Mouse (Mus musculus) MEL (cell line): ENCODE data around the gene Ehmt2. TPM values are rescaled to one million over a fixed set of nuclear protein-coding genes. Genes with fewer than 3 reads are reported as not detected.
A peak's percentile ranks its signal among the peaks of the same experiment; 100 is the strongest.

Experiments
- DNase-seq: peaks from one replicate; pipeline ENCODE4 v3.0.0; 2011; ENCODE audit warnings: low read depth, low spot score
- H3K27ac ChIP-seq: 2 replicates; pipeline ENCODE4 v1.5.1; 2012; ENCODE audit warnings: low read depth, mild to moderate bottlenecking, control low read depth, low read length, moderate library complexity; ENCODE audit not compliant: control insufficient read depth
- H3K27me3 ChIP-seq, 2 experiments: fragments of 150-350 bp in 1 of 2; sonication (generic) in 1 of 2; 2 replicates each; pipeline ENCODE4 v1.6.1; 2012; ENCODE audit warnings: low read length in 2 of 2, mild to moderate bottlenecking in 2 of 2, improper control_type of control experiment in 1 of 2, moderate library complexity in 1 of 2; ENCODE audit not compliant: insufficient read depth in 2 of 2, control insufficient read depth in 1 of 2
- H3K36me3 ChIP-seq, 2 experiments: 2 replicates each; pipeline ENCODE4 v1.6.1; 2012 to 2014; ENCODE audit warnings: low read length in 2 of 2, improper control_type of control experiment in 1 of 2, inconsistent platforms in 1 of 2, mild to moderate bottlenecking in 1 of 2; ENCODE audit not compliant: insufficient read depth in 2 of 2, control insufficient read depth in 1 of 2
- H3K4me1 ChIP-seq, 2 experiments: fragments of 150-350 bp in 1 of 2; sonication (generic) in 1 of 2; 2 replicates each; pipeline ENCODE4 v1.6.1; 2012; ENCODE audit warnings: low read length in 2 of 2, improper control_type of control experiment in 1 of 2, mild to moderate bottlenecking in 1 of 2; ENCODE audit not compliant: insufficient read depth in 2 of 2, control insufficient read depth in 1 of 2
- H3K4me3 ChIP-seq, 2 experiments: fragments of 150-350 bp in 1 of 2; sonication (generic) in 1 of 2; 2 replicates each; pipeline ENCODE4 v1.5.1; 2012; ENCODE audit warnings: low read depth in 2 of 2, low read length in 2 of 2, mild to moderate bottlenecking in 2 of 2, moderate library complexity in 2 of 2, control low read depth in 1 of 2, improper control_type of control experiment in 1 of 2; ENCODE audit not compliant: control insufficient read depth in 1 of 2, insufficient read depth in 1 of 2
- H3K79me2 ChIP-seq: 2 replicates; pipeline ENCODE4 v1.6.1; 2012; ENCODE audit warnings: mild to moderate bottlenecking, low read length, moderate library complexity; ENCODE audit not compliant: control insufficient read depth, poor library complexity, insufficient read depth
- H3K9ac ChIP-seq: 2 replicates; pipeline ENCODE4 v1.6.1; 2012; ENCODE audit warnings: low read depth, mild to moderate bottlenecking, control low read depth, low read length, moderate library complexity; ENCODE audit not compliant: control insufficient read depth, poor library complexity, severe bottlenecking
- H3K9me3 ChIP-seq: fragments of 150-350 bp; sonication (generic); replicated peaks from 2 replicates; pipeline ENCODE4 v1.6.1; 2012; ENCODE audit warnings: mild to moderate bottlenecking, low read length, improper control_type of control experiment, moderate library complexity; ENCODE audit not compliant: insufficient read depth
- BHLHE40 ChIP-seq: IDR thresholded peaks from 2 replicates; pipeline ENCODE4 v1.6.1; 2012; ENCODE audit warnings: low read depth, mild to moderate bottlenecking, inconsistent platforms, low read length, improper control_type of control experiment, borderline replicate concordance
- CHD2 ChIP-seq: IDR thresholded peaks from 2 replicates; pipeline ENCODE4 v1.6.1; 2011; ENCODE audit warnings: low read length, improper control_type of control experiment
- CTCF ChIP-seq, 3 experiments: IDR thresholded peaks in 2 of 3; conservative IDR thresholded peaks in 1 of 3; 2 replicates each; pipeline ENCODE4 v1.5.1; 2011 to 2012; ENCODE audit warnings: low read length in 3 of 3, low read depth in 2 of 3, mild to moderate bottlenecking in 2 of 3, improper control_type of control experiment in 1 of 3, inconsistent platforms in 1 of 3, mixed read lengths in 1 of 3, moderate library complexity in 1 of 3; ENCODE audit not compliant: control insufficient read depth in 1 of 3, insufficient read depth in 1 of 3, poor library complexity in 1 of 3, severe bottlenecking in 1 of 3
- ELF1 ChIP-seq: IDR thresholded peaks from 2 replicates; pipeline ENCODE4 v1.6.1; 2014; ENCODE audit warnings: low read depth, mild to moderate bottlenecking, inconsistent platforms, low read length, improper control_type of control experiment, moderate library complexity
- GABPA ChIP-seq: IDR thresholded peaks from 2 replicates; pipeline ENCODE4 v1.6.1; 2012; ENCODE audit warnings: low read depth, mild to moderate bottlenecking, inconsistent platforms, low read length, improper control_type of control experiment, moderate library complexity
- GATA1 ChIP-seq: IDR thresholded peaks from 2 replicates; pipeline ENCODE4 v1.6.1; 2011; ENCODE audit warnings: low read depth, low read length, improper control_type of control experiment
- HCFC1 ChIP-seq: IDR thresholded peaks from 2 replicates; pipeline ENCODE4 v1.6.1; 2012; ENCODE audit warnings: low read depth, mild to moderate bottlenecking, inconsistent platforms, low read length, improper control_type of control experiment, moderate library complexity
- MAFK ChIP-seq: IDR thresholded peaks from 2 replicates; pipeline ENCODE4 v1.6.1; 2011; ENCODE audit warnings: low read depth, mild to moderate bottlenecking, low read length, improper control_type of control experiment, borderline replicate concordance
- MEF2A ChIP-seq: IDR thresholded peaks from 2 replicates; pipeline ENCODE4 v1.6.1; 2014; ENCODE audit warnings: low read depth, mild to moderate bottlenecking, inconsistent platforms, low read length, improper control_type of control experiment; ENCODE audit not compliant: poor library complexity, insufficient replicate concordance, severe bottlenecking; ENCODE audit errors: extremely low read depth
- MYC ChIP-seq: IDR thresholded peaks from 2 replicates; pipeline ENCODE4 v1.6.1; 2011; ENCODE audit warnings: low read depth, mild to moderate bottlenecking, low read length, improper control_type of control experiment, moderate library complexity
- NELFE ChIP-seq: IDR thresholded peaks from 2 replicates; pipeline ENCODE4 v1.6.1; 2011; ENCODE audit warnings: low read depth, low read length, improper control_type of control experiment
- NRF1 ChIP-seq: IDR thresholded peaks from 2 replicates; pipeline ENCODE4 v1.6.1; 2014; ENCODE audit warnings: low read depth, mild to moderate bottlenecking, inconsistent platforms, low read length, improper control_type of control experiment, moderate library complexity; ENCODE audit not compliant: poor library complexity, insufficient read depth, severe bottlenecking
- POLR2AphosphoS2 ChIP-seq: IDR thresholded peaks from 2 replicates; pipeline ENCODE4 v1.6.1; 2011; ENCODE audit warnings: low read length, improper control_type of control experiment
- RCOR1 ChIP-seq: IDR thresholded peaks from 2 replicates; pipeline ENCODE4 v1.6.1; 2012; ENCODE audit warnings: low read depth, mild to moderate bottlenecking, inconsistent platforms, low read length, improper control_type of control experiment
- SMC3 ChIP-seq: IDR thresholded peaks from 2 replicates; pipeline ENCODE4 v1.6.1; 2011; ENCODE audit warnings: low read depth, low read length, improper control_type of control experiment
- TAL1 ChIP-seq: IDR thresholded peaks from 2 replicates; pipeline ENCODE4 v1.6.1; 2012; ENCODE audit warnings: mild to moderate bottlenecking, inconsistent platforms, low read length, moderate library complexity, mixed read lengths
- USF1 ChIP-seq: IDR thresholded peaks from 2 replicates; pipeline ENCODE4 v1.6.1; 2014; ENCODE audit warnings: low read depth, mild to moderate bottlenecking, inconsistent platforms, low read length, improper control_type of control experiment, moderate library complexity
- ZKSCAN1 ChIP-seq: IDR thresholded peaks from 2 replicates; pipeline ENCODE4 v1.6.1; 2012; ENCODE audit warnings: low read depth, mild to moderate bottlenecking, inconsistent platforms, low read length, improper control_type of control experiment, moderate library complexity
- ZNF384 ChIP-seq: IDR thresholded peaks from 2 replicates; pipeline ENCODE4 v1.6.1; 2012; ENCODE audit warnings: low read depth, mild to moderate bottlenecking, inconsistent platforms, low read length, improper control_type of control experiment
- polyA plus RNA-seq, 2 experiments: library from polyadenylated mRNA; stranded (reverse) in 1 of 2; unstranded in 1 of 2; fragments of >175 nt in 1 of 2; fragments of >200 nt in 1 of 2; gene quantifications; 2 replicates each; pipeline versions ENCODE4 v1.2.1 to v1.2.4; 2012; ENCODE audit warnings: low replicate concordance in 2 of 2, low read depth in 1 of 2; ENCODE audit not compliant: insufficient read length in 2 of 2, insufficient read depth in 1 of 2, missing spikeins in 1 of 2
- total RNA-seq: library from RNA; depleted of rRNA; stranded (reverse); fragments of 300-350 nt; gene quantifications from 2 replicates; pipeline ENCODE4 v1.2.3, GENCODE M21; 2012

Ehmt2 gene
- total and polyA plus RNA-seq, 3 experiments, result 66.6 to 113 TPM; not detected in 1

DNA sequence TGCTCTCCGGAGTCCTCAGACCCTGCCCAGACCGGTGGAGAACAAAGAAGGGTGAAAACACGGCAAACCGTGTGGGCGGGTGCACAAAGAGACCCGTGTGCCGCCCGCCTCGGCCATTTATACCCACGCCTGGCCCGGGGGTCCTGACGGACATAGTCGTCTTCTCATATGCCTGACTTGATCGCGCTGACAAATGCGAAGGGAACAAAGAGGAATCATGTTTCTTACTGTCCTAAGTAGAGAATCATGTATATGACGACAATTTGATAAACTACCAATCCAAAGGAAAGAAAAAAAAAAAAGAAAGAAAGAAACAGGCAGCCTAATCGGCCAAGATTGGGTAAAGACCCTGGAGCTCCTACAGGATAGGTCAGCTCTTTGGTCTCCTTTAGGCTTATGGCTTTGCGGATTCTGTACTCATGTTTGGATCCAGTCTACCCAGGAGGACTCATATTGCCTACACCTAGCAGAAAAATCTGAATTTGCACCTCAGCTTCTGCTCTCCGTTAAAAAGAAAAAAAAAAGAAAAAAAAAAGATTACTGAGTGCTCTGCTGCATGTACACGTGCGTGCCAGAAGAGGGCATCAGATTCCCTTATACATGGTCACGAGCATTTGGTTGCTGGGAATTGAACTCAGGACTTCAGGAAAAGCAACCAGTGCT lies 54.2 kb downstream of the Ehmt2 start (continued):
- TF ChIP-seq NRF1 (no peak), RCOR1 (no peak), MAFK (no peak), CHD2 (no peak), BHLHE40 (no peak), MEF2A (no peak), USF1 (no peak; the same call in 1 of the 2 replicates), TAL1 (no peak), HCFC1 (peak; percentile 85), ZKSCAN1 (no peak), MYC (peak; percentile 76; the same call in 1 of the 2 replicates), GABPA (no peak), NELFE (peak; percentile 97), CTCF (IDR thresholded peaks at IDR 0.05 in 2 of 3, conservative IDR thresholded peaks at IDR 0.05 in 1 of 3; ENCODE audit: control insufficient read depth in 1 of 3, insufficient read depth in 1 of 3, low read depth in 2 of 3, low read length in 3 of 3, poor library complexity in 1 of 3, severe bottlenecking in 1 of 3) (peak; percentile 24 to 35 (median 30); a peak in 3 of 6 replicates)

DNA sequence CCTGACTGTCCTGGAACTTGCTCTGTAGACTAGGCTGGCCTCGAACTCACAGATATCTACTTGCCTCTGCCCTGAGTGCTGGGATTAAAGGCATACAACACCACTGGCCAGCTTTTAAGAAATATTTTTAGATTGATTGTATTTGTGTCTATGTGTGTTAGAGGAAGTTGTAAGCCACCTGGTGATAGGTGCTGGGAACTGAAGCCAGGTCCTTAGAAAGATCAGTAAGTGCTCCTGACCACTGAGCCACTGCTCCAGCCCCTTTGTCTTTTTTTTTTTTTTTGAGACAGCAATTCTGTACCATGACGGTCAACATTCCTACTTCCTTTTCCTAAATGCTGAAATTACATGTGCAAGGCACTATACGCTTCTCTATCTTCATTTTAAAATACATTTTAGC lies 55.0 kb downstream of the Ehmt2 start:
- no peaks in the 10 kb centered on the region for H3K9me3 ChIP-seq
- H3K27me3 ChIP-seq, result no peaks in the 10 kb centered on the region
- peak; percentile 64 for DNase-seq
- H3K4me3 ChIP-seq, result peak overlapping the region; percentile 64 to 99
- peaks cover 22% of the 10 kb centered on the region for H3K79me2 ChIP-seq
- H3K9ac ChIP-seq, result peak overlapping the region; percentile 100
- H3K27ac ChIP-seq, result peak overlapping the region; percentile 90
- H3K36me3 ChIP-seq, result peaks cover 0 to 11% of the 10 kb centered on the region in 2 experiments; a peak in 3 of 4 replicates
- TF ChIP-seq NELFE, result no peak
- peak; percentile 63; the same call in 1 of the 2 replicates for TF ChIP-seq ZNF384
- peak in 1 of 3 experiments; percentile 1; a peak in 1 of 6 replicates for TF ChIP-seq CTCF (IDR thresholded peaks at IDR 0.05 in 2 of 3, conservative IDR thresholded peaks at IDR 0.05 in 1 of 3; ENCODE audit: control insufficient read depth in 1 of 3, insufficient read depth in 1 of 3, low read depth in 2 of 3, low read length in 3 of 3, poor library complexity in 1 of 3, severe bottlenecking in 1 of 3)
- H3K4me1 ChIP-seq, result peaks cover 0 to 3% of the 10 kb centered on the region in 2 experiments; a peak in 1 of 4 replicates

DNA sequence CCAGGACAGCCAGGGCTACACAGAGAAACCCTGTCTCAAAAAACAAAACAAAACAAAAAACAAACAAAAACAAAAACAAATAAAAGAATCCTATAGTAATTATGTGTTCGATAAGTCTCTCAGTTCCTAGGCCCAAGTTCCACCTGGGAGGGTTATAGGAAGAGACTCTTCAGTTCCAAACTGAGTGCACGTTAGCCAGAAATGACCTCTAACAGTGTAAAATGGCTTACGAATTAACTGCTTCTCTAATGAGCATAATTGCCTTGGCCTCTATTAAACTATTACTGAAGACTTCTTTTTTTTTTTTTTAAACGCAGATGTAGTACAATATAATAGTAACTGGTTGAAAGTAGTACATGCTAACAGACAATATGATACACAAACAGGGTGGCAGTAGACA lies 55.6 kb downstream of the Ehmt2 start:
- Histone ChIP-seq H3K79me2 (peaks cover 22% of the 10 kb centered on the region), H3K27ac (no peak overlapping the region), H3K4me3 (no peak overlapping the region), H3K9ac (no peak overlapping the region), H3K27me3 (no peaks in the 10 kb centered on the region), H3K36me3 (peaks cover 0 to 11% of the 10 kb centered on the region in 2 experiments; a peak in 3 of 4 replicates), H3K4me1 (peaks cover 0 to 3% of the 10 kb centered on the region in 2 experiments; a peak in 1 of 4 replicates), H3K9me3 (no peaks in the 10 kb centered on the region)
- TF ChIP-seq ELF1 (no peak), POLR2AphosphoS2 (no peak), GATA1 (no peak), SMC3 (no peak), BHLHE40 (no peak)
- no peak for DNase-seq
